Mouse (Mus musculus) hindbrain, embryonic 16.5 days (tissue): ENCODE results near the gene Rras2. TPM values are rescaled to one million over a fixed set of nuclear protein-coding genes. Genes with fewer than 3 reads are reported as not detected.

Experiments used
- ATAC-seq: fragments of 200-750 bp; cut with Nextera tagmentation; 2 replicates; pipeline ENCODE4 v1.8.0; 2017; ENCODE audit warnings: moderate TSS enrichment, moderate library complexity
- H3K27ac ChIP-seq: fragments of 300-500 bp; sonication (generic); 2 replicates; pipeline ENCODE4 v1.5.1; 2014; ENCODE audit warnings: low read depth, mild to moderate bottlenecking, control low read depth, low read length, moderate library complexity
- H3K27me3 ChIP-seq: fragments of 300-500 bp; sonication (generic); replicated peaks from 2 replicates; pipeline ENCODE4 v1.6.1; 2014; ENCODE audit warnings: low read length; ENCODE audit not compliant: control insufficient read depth, insufficient read depth
- H3K36me3 ChIP-seq: fragments of 300-500 bp; sonication (generic); 2 replicates; pipeline ENCODE4 v1.6.1; 2014; ENCODE audit warnings: mild to moderate bottlenecking, low read length, moderate library complexity, mixed read lengths; ENCODE audit not compliant: control insufficient read depth, insufficient read depth
- H3K4me1 ChIP-seq: fragments of 300-500 bp; sonication (generic); 2 replicates; pipeline ENCODE4 v1.6.1; 2014; ENCODE audit warnings: low read depth, low read length; ENCODE audit not compliant: control insufficient read depth, insufficient read depth
- H3K4me2 ChIP-seq: fragments of 300-500 bp; sonication (generic); 2 replicates; pipeline ENCODE4 v1.6.1; 2014; ENCODE audit warnings: mild to moderate bottlenecking, low read length, control low read depth, moderate library complexity
- H3K4me3 ChIP-seq: fragments of 300-500 bp; sonication (generic); 2 replicates; pipeline ENCODE4 v1.5.1; 2014; ENCODE audit warnings: mild to moderate bottlenecking, low read length, control low read depth, moderate library complexity
- H3K9ac ChIP-seq: fragments of 300-500 bp; sonication (generic); 2 replicates; pipeline ENCODE4 v1.6.1; 2014; ENCODE audit warnings: low read depth, mild to moderate bottlenecking, control low read depth, low read length, moderate library complexity
- H3K9me3 ChIP-seq: fragments of 300-500 bp; sonication (generic); 2 replicates; pipeline ENCODE4 v1.6.1; 2014; ENCODE audit warnings: mild to moderate bottlenecking, low read length, moderate library complexity; ENCODE audit not compliant: control insufficient read depth
- WGBS: fragments of 180-500 bp; shearing (Covaris S2); extraction: QIAGEN DNeasy Blood & Tissue Kit; methylation state at CpG from one replicate; pipeline ENCODE4 v1.1.7; 2014; 5-methylcytosine and 5-hydroxymethylcytosine counted together
- polyA plus RNA-seq: library from polyadenylated mRNA; unstranded; fragments of >200 nt; fragmentation: Nextera tagmentation; extraction: Ambion mirVana; gene quantifications from 2 replicates; pipeline ENCODE4 v1.2.1, GENCODE M21; 2015

The Rras2 gene
- polyA plus RNA-seq, 1 experiment from 2014 or later: 18.3 TPM

GRCm38 (mm10) chr7:114118180-114118579, 599 bp upstream of the Rras2 start:
- peak overlapping the region; percentile 91 for H3K4me3 ChIP-seq
- peak overlapping the region; percentile 86 for H3K4me2 ChIP-seq
- peak overlapping the region; percentile 91; the same call in 1 of the 2 replicates for H3K9ac ChIP-seq
- no peak overlapping the region for H3K27ac ChIP-seq
- no peak for ATAC-seq
- H3K27me3 ChIP-seq: no peaks in the 10 kb centered on the region
- peaks cover 14% of the 10 kb centered on the region for H3K4me1 ChIP-seq
- H3K9me3 ChIP-seq: no peaks in the 10 kb centered on the region
- H3K36me3 ChIP-seq: no peaks in the 10 kb centered on the region
- 50% methylated on average over 7 of the region's 7 CpGs for WGBS

- peak; percentile 70 for ATAC-seq
- Histone ChIP-seq H3K27ac (peak overlapping the region; percentile 90), H3K4me2 (peak overlapping the region; percentile 86), H3K4me3 (peak overlapping the region; percentile 91), H3K36me3 (no peaks in the 10 kb centered on the region), H3K9me3 (no peaks in the 10 kb centered on the region), H3K27me3 (no peaks in the 10 kb centered on the region), H3K9ac (peak overlapping the region; percentile 91), H3K4me1 (peaks cover 14% of the 10 kb centered on the region)
- WGBS: under 1% methylated on average over 65 of the region's 74 CpGs
These were observed 750 bp downstream of the Rras2 start for GRCm38 (mm10) chr7:114116711-114117351.

GRCm38 (mm10) chr7:114115961-114116360, 1.6 kb downstream of the Rras2 start:
- Histone ChIP-seq H3K4me2 (peak overlapping the region; percentile 86), H3K4me3 (peak overlapping the region; percentile 91), H3K9ac (no peak overlapping the region), H3K36me3 (no peaks in the 10 kb centered on the region), H3K27ac (no peak overlapping the region), H3K4me1 (peaks cover 14% of the 10 kb centered on the region), H3K9me3 (no peaks in the 10 kb centered on the region), H3K27me3 (no peaks in the 10 kb centered on the region)
- no peak for ATAC-seq
- WGBS: 13% methylated on average over 9 of the region's 9 CpGs

GRCm38 (mm10) chr7:114114976-114115375, 2.6 kb downstream of the Rras2 start:
- Histone ChIP-seq H3K36me3 (no peaks in the 10 kb centered on the region), H3K27me3 (no peaks in the 10 kb centered on the region), H3K4me3 (no peak overlapping the region), H3K4me1 (peaks cover 14% of the 10 kb centered on the region), H3K9me3 (no peaks in the 10 kb centered on the region), H3K27ac (no peak overlapping the region), H3K4me2 (no peak overlapping the region), H3K9ac (no peak overlapping the region)
- 92% methylated on average over 3 of the region's 3 CpGs for WGBS
- no peak for ATAC-seq

- Histone ChIP-seq H3K27ac (no peak overlapping the region), H3K4me1 (peaks cover 14% of the 10 kb centered on the region), H3K4me3 (no peak overlapping the region), H3K9me3 (no peaks in the 10 kb centered on the region), H3K36me3 (no peaks in the 10 kb centered on the region), H3K9ac (no peak overlapping the region), H3K4me2 (no peak overlapping the region), H3K27me3 (no peaks in the 10 kb centered on the region)
- 94% methylated on average over 2 of the region's 2 CpGs for WGBS
- ATAC-seq: no peak
These were observed 3.3 kb downstream of the Rras2 start for GRCm38 (mm10) chr7:114114284-114114683.

- H3K4me3 ChIP-seq: no peak overlapping the region
- ATAC-seq: no peak
- no peaks in the 10 kb centered on the region for H3K9me3 ChIP-seq
- no peaks in the 10 kb centered on the region for H3K36me3 ChIP-seq
- 89% methylated on average over 2 of the region's 2 CpGs for WGBS
- H3K4me2 ChIP-seq: no peak overlapping the region
- no peak overlapping the region for H3K27ac ChIP-seq
- peaks cover 2% of the 10 kb centered on the region for H3K4me1 ChIP-seq
- H3K9ac ChIP-seq: no peak overlapping the region
- no peaks in the 10 kb centered on the region for H3K27me3 ChIP-seq
These were observed 7.1 kb downstream of the Rras2 start for GRCm38 (mm10) chr7:114110500-114110899.

- WGBS: 89% methylated on average over 8 of the region's 8 CpGs
- Histone ChIP-seq H3K4me2 (no peak overlapping the region), H3K9me3 (no peaks in the 10 kb centered on the region), H3K27me3 (no peaks in the 10 kb centered on the region), H3K36me3 (no peaks in the 10 kb centered on the region), H3K27ac (no peak overlapping the region), H3K4me1 (no peaks in the 10 kb centered on the region), H3K9ac (no peak overlapping the region), H3K4me3 (no peak overlapping the region)
- ATAC-seq: no peak
These were observed 11.7 kb downstream of the Rras2 start for GRCm38 (mm10) chr7:114105886-114106285.

GRCm38 (mm10) chr7:114103629-114104347, 13.8 kb downstream of the Rras2 start:
- H3K36me3 ChIP-seq: no peaks in the 10 kb centered on the region
- WGBS: 82% methylated on average over 24 of the region's 24 CpGs
- no peak overlapping the region for H3K4me3 ChIP-seq
- ATAC-seq: no peak
- no peaks in the 10 kb centered on the region for H3K4me1 ChIP-seq
- H3K9ac ChIP-seq: no peak overlapping the region
- H3K4me2 ChIP-seq: no peak overlapping the region
- no peak overlapping the region for H3K27ac ChIP-seq
- H3K9me3 ChIP-seq: no peaks in the 10 kb centered on the region
- no peaks in the 10 kb centered on the region for H3K27me3 ChIP-seq

- H3K4me3 ChIP-seq: no peak overlapping the region
- no peaks in the 10 kb centered on the region for H3K9me3 ChIP-seq
- WGBS: 87% methylated on average over 4 of the region's 4 CpGs
- H3K36me3 ChIP-seq: no peaks in the 10 kb centered on the region
- no peak overlapping the region for H3K4me2 ChIP-seq
- no peak overlapping the region for H3K27ac ChIP-seq
- ATAC-seq: no peak
- H3K9ac ChIP-seq: no peak overlapping the region
- H3K4me1 ChIP-seq: no peaks in the 10 kb centered on the region
- no peaks in the 10 kb centered on the region for H3K27me3 ChIP-seq
These were observed 14.4 kb downstream of the Rras2 start for GRCm38 (mm10) chr7:114103152-114103551.
